Mouse (Mus musculus) heart, adult 11 months (tissue): ENCODE data around the gene Rfc4.

Experiments
- DNase-seq: peaks from one replicate; pipeline ENCODE4 v3.0.0; 2022

Rfc4 gene

GRCm38 (mm10) chr16:23127673-23128375 is at the start of gene Rfc4:
Gene Rfc4 (minus strand): TSS chr16:23127737.
- peak; percentile 99 for DNase-seq

DNA sequence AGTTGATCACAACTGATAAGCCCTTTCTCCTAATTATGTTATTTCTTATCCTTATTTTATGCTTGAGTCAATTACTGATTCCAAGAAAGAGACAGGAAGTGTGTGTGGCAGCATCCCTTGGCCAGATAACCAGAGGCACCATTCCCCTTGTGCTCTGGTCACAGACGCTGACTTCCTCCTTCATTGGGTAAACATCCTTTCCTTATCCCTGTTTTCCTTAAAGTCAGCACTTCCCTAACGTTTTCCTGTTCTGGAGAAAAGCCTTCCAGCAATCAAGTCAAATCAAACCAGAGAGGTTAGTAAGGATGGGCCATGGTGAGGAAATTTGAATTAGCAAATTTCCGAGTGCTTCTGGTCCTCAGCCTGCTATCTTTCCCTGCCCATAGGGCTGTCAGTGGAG is 48.4 kb upstream of the Rfc4 start:
- peak; percentile 88 for DNase-seq

GRCm38 (mm10) chr16:23174855-23175254 is 47.3 kb upstream of the Rfc4 start:
- DNase-seq: no peak

DNA sequence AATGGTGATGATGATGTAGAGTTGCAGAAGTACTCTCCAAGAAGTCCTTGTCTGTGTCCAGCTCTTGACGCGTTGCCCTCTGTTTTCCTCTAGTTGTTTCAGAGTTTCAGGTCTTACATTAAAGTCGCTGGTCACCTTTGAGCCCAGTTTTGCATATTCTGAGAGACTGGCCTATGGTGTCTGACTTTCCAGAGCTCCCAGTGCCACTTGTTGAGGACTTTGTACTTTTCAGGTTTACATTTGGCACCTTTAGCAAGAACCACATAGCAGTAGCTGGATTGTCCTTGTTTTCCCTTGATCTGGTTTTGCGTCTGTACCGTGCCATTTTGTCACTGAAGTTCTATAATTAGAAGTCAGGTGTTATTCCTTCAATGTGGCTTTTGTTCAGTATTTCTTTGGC is 46.4 kb upstream of the Rfc4 start:
- no peak for DNase-seq

DNA sequence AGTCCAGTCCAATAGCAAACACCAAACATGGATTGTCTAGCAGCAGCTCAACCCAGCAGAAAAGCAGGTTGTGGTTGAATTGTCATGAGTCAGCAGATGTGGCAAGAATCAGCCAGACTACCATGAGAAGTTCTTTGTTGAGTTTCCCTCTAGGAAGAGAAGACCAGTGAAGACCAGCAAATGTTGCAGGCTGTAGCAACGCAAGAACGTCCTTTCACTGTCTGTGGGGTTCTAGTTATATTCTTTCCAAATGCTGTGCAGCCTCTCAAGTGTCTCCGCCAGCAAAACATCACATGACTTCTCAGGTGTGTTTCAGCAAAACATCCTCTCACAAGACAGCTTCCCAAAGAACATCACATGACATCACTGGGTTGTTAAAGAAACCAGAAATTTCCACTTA is 43.3 kb upstream of the Rfc4 start:
- no peak for DNase-seq

DNA sequence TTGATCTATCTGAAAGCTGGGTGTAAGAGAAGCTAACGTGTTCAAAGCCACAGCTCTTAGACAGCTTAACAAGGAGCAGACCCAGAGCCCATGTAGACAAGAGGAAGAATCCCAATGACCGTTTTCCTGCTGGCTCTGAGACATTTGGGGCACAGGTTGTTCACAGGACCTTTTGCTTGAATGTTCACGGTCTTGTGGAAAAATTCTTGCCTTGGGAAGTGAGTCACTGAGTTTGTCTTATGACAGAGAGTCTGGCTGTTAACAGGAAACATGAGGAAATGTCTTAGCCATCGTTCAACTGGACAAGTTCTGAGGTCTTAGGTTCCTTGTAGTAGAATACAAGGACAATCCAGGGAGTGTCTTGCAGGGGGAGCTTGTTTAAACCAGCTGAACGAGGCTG is 39.5 kb upstream of the Rfc4 start:
- DNase-seq: peak; percentile 97

- no peak for DNase-seq
Observed at GRCm38 (mm10) chr16:23166646-23167045, 39.1 kb upstream of the Rfc4 start.

GRCm38 (mm10) chr16:23165441-23165840 is 37.9 kb upstream of the Rfc4 start:
- DNase-seq: no peak

DNA sequence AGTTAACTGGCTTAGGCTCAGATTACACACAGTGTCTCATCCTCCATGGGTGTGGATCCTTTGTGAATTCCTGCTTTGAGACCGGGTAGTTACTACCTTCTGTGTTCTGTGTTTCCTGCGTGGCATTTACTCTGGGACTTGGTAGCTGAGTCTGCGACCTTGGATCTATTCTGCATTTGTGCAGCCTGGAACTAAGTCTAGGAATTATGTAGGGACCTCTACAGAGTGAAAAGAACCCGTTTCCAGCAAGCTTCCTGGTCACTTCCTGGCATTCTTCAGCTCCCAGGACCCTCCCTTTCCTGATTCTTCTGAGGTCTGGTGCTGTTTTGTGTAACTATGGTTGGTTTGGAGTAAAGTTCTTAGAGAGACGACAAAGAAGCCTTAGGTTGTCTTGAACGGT is 36.9 kb upstream of the Rfc4 start:
- DNase-seq: peak; percentile 97

DNA sequence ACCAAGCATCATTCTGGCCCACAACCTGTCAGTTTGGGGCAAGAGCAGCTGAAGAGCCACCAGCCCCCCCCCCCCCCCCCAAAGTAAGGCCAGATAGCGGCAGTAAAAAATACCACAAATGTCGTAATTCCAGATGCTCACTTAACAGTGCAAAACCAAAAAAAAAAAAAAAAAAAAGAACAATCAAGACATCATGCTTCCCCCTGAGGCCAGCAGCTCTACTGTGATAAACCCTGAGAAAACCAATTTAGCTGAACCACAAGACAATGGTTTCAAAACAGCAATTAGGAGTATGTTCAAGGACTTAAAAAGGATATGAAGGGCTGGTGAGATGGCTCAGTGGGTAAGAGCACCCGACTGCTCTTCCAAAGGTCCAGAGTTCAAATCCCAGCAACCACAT is 34.6 kb upstream of the Rfc4 start:
- DNase-seq: no peak

GRCm38 (mm10) chr16:23159749-23160148 is 32.2 kb upstream of the Rfc4 start:
- peak; percentile 55 for DNase-seq

DNA sequence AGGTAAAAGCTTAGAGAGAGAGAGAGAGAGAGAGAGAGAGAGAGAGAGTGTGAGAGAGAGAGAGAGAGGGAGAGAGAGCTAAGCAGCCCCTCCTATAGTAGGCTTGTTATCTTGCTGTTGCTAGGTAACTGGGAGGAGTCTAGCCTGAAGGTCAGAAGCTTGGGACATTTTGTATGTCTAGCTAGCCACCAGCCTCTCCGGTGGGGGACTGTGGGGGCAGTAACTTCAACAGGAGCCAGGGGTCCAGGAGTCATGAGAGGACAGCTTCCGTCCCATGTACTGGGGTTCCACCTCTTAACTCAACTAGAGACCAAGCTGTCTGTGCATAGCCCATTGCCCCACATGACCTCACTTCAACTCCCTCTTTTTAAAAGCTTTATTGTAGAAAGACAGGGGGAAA is 31.4 kb upstream of the Rfc4 start:
- peak; percentile 76 for DNase-seq

DNA sequence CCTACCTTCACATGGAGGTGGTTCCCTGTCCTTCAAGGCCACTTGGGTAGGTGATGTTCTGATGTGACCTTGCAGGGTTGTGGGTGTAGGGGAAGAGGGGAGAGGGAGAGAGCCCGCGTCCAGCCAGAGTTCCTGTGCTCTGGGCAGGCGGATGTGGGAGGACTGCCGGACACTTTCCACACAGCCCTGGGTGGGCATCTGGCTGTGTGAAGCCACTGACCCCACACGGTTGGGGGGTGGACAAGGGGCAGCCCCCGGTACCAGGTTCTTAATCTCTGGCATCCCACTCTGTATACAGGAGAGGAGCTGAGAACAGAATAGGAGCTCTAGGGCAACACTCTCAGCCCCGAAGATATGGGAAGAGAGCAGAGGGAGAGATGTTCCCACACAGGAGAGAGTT is 30.8 kb upstream of the Rfc4 start:
- DNase-seq: peak; percentile 67

DNA sequence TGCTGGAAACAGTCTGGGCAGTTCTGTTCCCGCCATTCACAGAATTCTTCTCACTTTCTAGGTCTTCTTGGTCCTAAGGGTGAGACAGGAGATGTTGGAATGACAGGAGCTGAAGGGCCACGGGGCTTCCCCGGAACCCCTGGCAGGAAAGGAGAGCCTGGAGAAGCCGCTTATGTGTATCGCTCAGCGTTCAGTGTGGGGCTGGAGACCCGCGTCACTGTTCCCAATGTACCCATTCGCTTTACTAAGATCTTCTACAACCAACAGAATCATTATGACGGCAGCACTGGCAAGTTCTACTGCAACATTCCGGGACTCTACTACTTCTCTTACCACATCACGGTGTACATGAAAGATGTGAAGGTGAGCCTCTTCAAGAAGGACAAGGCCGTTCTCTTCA is 29.5 kb upstream of the Rfc4 start:
- DNase-seq: peak; percentile 75

DNA sequence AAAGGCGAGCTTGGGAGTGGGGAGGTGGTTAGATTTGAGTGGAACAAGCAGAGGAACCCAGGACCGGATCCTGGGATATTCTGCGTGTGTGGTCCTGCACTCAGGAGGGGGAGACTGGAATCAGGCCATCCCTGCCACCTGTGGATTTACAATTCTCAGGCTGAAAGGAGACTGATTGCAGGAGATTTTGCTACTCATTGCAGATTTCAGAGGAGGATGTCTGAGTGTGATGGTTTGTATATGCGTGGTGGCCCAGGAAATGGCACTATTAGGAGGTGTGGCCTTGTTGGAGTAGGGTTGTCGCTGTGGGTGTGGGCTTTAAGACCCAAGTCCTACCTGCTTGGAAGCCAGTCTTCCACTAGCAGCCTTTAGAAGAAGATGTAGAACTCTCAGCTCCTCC is 26.7 kb upstream of the Rfc4 start:
- no peak for DNase-seq

GRCm38 (mm10) chr16:23151423-23151822 is 23.9 kb upstream of the Rfc4 start:
- peak; percentile 93 for DNase-seq

- DNase-seq: no peak
Observed at GRCm38 (mm10) chr16:23149396-23149795, 21.9 kb upstream of the Rfc4 start.

- peak; percentile 78 for DNase-seq
Observed at GRCm38 (mm10) chr16:23148936-23149335, 21.4 kb upstream of the Rfc4 start.

GRCm38 (mm10) chr16:23146280-23146679 is 18.7 kb upstream of the Rfc4 start, which contains the start of gene Adipoq:
Gene Adipoq (plus strand): TSS chr16:23146536.
- DNase-seq: peak; percentile 74

GRCm38 (mm10) chr16:23145211-23145610 is 17.7 kb upstream of the Rfc4 start:
- peak; percentile 78 for DNase-seq

- DNase-seq: peak; percentile 86
Observed at GRCm38 (mm10) chr16:23144326-23144725, 16.8 kb upstream of the Rfc4 start.

GRCm38 (mm10) chr16:23140911-23141310 is 13.4 kb upstream of the Rfc4 start:
- DNase-seq: peak; percentile 16

DNA sequence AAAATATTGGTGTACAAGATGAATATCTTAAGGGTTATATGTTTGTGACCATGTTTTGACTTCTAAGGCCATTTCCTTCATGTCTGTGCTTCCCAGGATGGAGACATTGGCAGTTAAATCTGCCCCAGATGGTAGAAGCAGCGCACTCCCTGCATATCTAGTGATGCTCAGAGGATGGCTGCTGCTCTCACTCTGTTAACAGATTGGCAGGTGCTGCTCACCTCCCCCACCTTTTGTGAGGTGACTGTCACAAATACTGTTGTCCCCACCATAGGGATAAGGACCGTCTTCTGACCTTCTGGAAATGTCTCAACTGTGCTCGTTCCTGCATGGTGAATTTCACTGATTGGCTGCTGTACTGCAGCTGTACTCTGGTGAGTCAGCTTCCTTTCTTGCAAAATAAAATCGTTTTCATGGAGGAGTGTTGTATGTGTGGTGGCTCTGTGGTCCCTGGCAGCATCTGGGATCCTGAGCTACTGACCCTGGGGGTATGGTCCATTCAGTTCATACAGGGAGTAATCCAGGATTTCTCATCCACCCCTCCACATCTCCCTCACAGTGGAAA is 9.0 kb upstream of the Rfc4 start:
- peak; percentile 55 for DNase-seq

GRCm38 (mm10) chr16:23135421-23136149 is 8.0 kb upstream of the Rfc4 start:
- peak; percentile 86 for DNase-seq
